Mouse (Mus musculus) erythroblast, embryonic 14.5 days (primary cell): Measurements from ENCODE around the gene Prkar1a.

ENCODE experiments used
- GATA1 ChIP-seq: IDR thresholded peaks from 2 replicates; pipeline ENCODE4 v1.6.1; 2012; ENCODE audit warnings: low read length, inconsistent platforms, mixed read lengths
- TAL1 ChIP-seq: IDR thresholded peaks from 3 replicates; pipeline ENCODE4 v1.6.1; 2012; ENCODE audit warnings: low read length, inconsistent platforms, mixed read lengths

DNA sequence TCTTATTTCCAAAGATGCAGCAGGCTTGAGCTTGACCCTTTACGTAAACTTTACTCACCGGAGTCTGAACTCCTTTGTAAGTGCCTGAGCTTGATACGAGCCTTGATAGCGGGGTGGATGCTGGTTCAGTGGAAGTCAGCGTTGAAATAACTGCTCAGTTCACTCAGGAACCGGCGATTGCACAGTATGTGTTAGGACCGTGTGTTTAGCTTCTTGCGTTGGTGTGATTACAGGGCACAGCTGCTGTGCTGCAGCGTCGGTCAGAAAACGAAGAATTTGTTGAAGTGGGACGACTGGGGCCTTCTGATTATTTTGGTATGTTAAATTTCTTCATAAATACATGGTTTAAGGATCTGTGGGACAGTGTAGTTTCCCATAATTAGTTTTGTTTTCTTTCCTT is 17.2 kb downstream of the Prkar1a start:
- TF ChIP-seq GATA1 (no peak), TAL1 (no peak)
